Mouse (Mus musculus): ENCODE measurements around the gene Cpsf6. TPM values are rescaled to one million over a fixed set of nuclear protein-coding genes. Genes with fewer than 3 reads are reported as not detected.
"Not testable (repeated sequence)": the region's sequence is repeated elsewhere in the genome, so short reads cannot be mapped to it uniquely, and the experiment has no call there.

Gene Cpsf6
- polyA plus RNA-seq, 1 experiment: 26.9 TPM

- no peak overlapping the region for H3K27ac ChIP-seq (ENCODE audit: insufficient read depth, low read depth, low read length)
- WGBS: 4% methylated on average over 26 of the region's 27 CpGs
- no peak for TF ChIP-seq CTCF (conservative IDR thresholded peaks at IDR 0.05; ENCODE audit: insufficient read depth, insufficient read length, low read depth, low read length)
- no peak for TF ChIP-seq POLR2A (IDR thresholded peaks at IDR 0.05; ENCODE audit: low read depth, low read length)
These were observed 13.5 kb upstream of the Cpsf6 start for GRCm38 (mm10) chr10:117393196-117393890.

GRCm38 (mm10) chr10:117392832-117393195 lies 13.0 kb upstream of the Cpsf6 start:
- Histone ChIP-seq H3K27ac (ENCODE audit: insufficient read depth, low read depth, low read length) (no peak overlapping the region), H3K4me3 (ENCODE audit: insufficient read depth, low read depth, low read length) (no peak overlapping the region), H3K27me3 (replicated peaks; ENCODE audit: control insufficient read depth, insufficient read depth, low read length) (no peaks in the 10 kb centered on the region), H3K4me1 (ENCODE audit: control insufficient read depth, insufficient read depth, low read length) (no peaks in the 10 kb centered on the region), H3K36me3 (ENCODE audit: control insufficient read depth, insufficient read depth, low read length) (no peaks in the 10 kb centered on the region)
- WGBS: 18% methylated on average over 6 of the region's 6 CpGs
- TF ChIP-seq POLR2A (IDR thresholded peaks at IDR 0.05; ENCODE audit: low read depth, low read length): no peak
- DNase-seq: no peak

More at GRCm38 (mm10) chr10:117393196-117393890, 13.5 kb upstream of the Cpsf6 start:
- Histone ChIP-seq H3K27me3 (replicated peaks; ENCODE audit: control insufficient read depth, insufficient read depth, low read length) (no peaks in the 10 kb centered on the region), H3K4me1 (ENCODE audit: control insufficient read depth, insufficient read depth, low read length) (no peaks in the 10 kb centered on the region), H3K36me3 (ENCODE audit: control insufficient read depth, insufficient read depth, low read length) (no peaks in the 10 kb centered on the region), H3K4me3 (ENCODE audit: insufficient read depth, low read depth, low read length) (peak overlapping the region; percentile 45)
- peak; percentile 42 for DNase-seq

GRCm38 (mm10) chr10:117392397-117392796 lies 12.6 kb upstream of the Cpsf6 start:
- H3K36me3 ChIP-seq (ENCODE audit: control insufficient read depth, insufficient read depth, low read length); H3K27ac ChIP-seq (ENCODE audit: insufficient read depth, low read depth, low read length): not testable (repeated sequence)
- 86% methylated on average over 1 of the region's 1 CpGs for WGBS

GRCm38 (mm10) chr10:117391801-117392200 lies 12.0 kb upstream of the Cpsf6 start:
- Histone ChIP-seq H3K27me3 (replicated peaks; ENCODE audit: control insufficient read depth, insufficient read depth, low read length) (no peaks in the 10 kb centered on the region), H3K27ac (ENCODE audit: insufficient read depth, low read depth, low read length) (no peak overlapping the region), H3K4me1 (ENCODE audit: control insufficient read depth, insufficient read depth, low read length) (no peaks in the 10 kb centered on the region), H3K4me3 (ENCODE audit: insufficient read depth, low read depth, low read length) (no peak overlapping the region), H3K36me3 (ENCODE audit: control insufficient read depth, insufficient read depth, low read length) (no peaks in the 10 kb centered on the region)
- WGBS: 92% methylated on average over 2 of the region's 2 CpGs
- TF ChIP-seq CTCF (conservative IDR thresholded peaks at IDR 0.05; ENCODE audit: insufficient read depth, insufficient read length, low read depth, low read length): no peak
- no peak for DNase-seq

More at GRCm38 (mm10) chr10:117392397-117392796, 12.6 kb upstream of the Cpsf6 start:
- H3K27me3 ChIP-seq (replicated peaks; ENCODE audit: control insufficient read depth, insufficient read depth, low read length); DNase-seq; H3K4me1 ChIP-seq (ENCODE audit: control insufficient read depth, insufficient read depth, low read length); H3K4me3 ChIP-seq (ENCODE audit: insufficient read depth, low read depth, low read length): not testable (repeated sequence)

GRCm38 (mm10) chr10:117391057-117391456 lies 11.2 kb upstream of the Cpsf6 start:
- no peak overlapping the region for H3K27ac ChIP-seq (ENCODE audit: insufficient read depth, low read depth, low read length)
- H3K36me3 ChIP-seq (ENCODE audit: control insufficient read depth, insufficient read depth, low read length): no peaks in the 10 kb centered on the region
- H3K27me3 ChIP-seq (replicated peaks; ENCODE audit: control insufficient read depth, insufficient read depth, low read length): no peaks in the 10 kb centered on the region
- H3K4me3 ChIP-seq (ENCODE audit: insufficient read depth, low read depth, low read length): no peak overlapping the region
- TF ChIP-seq POLR2A (IDR thresholded peaks at IDR 0.05; ENCODE audit: low read depth, low read length): no peak
- TF ChIP-seq CTCF (conservative IDR thresholded peaks at IDR 0.05; ENCODE audit: insufficient read depth, insufficient read length, low read depth, low read length): no peak
- 38% methylated on average over 5 of the region's 5 CpGs for WGBS
- DNase-seq: no peak
- no peaks in the 10 kb centered on the region for H3K4me1 ChIP-seq (ENCODE audit: control insufficient read depth, insufficient read depth, low read length)

- 62% methylated on average over 31 of the region's 31 CpGs for WGBS
- Histone ChIP-seq H3K4me3 (ENCODE audit: insufficient read depth, low read depth, low read length) (no peak overlapping the region), H3K27ac (ENCODE audit: insufficient read depth, low read depth, low read length) (no peak overlapping the region), H3K27me3 (replicated peaks; ENCODE audit: control insufficient read depth, insufficient read depth, low read length) (no peaks in the 10 kb centered on the region), H3K36me3 (ENCODE audit: control insufficient read depth, insufficient read depth, low read length) (no peaks in the 10 kb centered on the region), H3K4me1 (ENCODE audit: control insufficient read depth, insufficient read depth, low read length) (no peaks in the 10 kb centered on the region)
- no peak for TF ChIP-seq POLR2A (IDR thresholded peaks at IDR 0.05; ENCODE audit: low read depth, low read length)
- TF ChIP-seq CTCF (conservative IDR thresholded peaks at IDR 0.05; ENCODE audit: insufficient read depth, insufficient read length, low read depth, low read length): no peak
- DNase-seq: no peak
These were observed 10.4 kb upstream of the Cpsf6 start for GRCm38 (mm10) chr10:117389904-117390875.

- DNase-seq: no peak
- no peak for TF ChIP-seq POLR2A (IDR thresholded peaks at IDR 0.05; ENCODE audit: low read depth, low read length)
- TF ChIP-seq CTCF (conservative IDR thresholded peaks at IDR 0.05; ENCODE audit: insufficient read depth, insufficient read length, low read depth, low read length): no peak
- WGBS: 97% methylated on average over 1 of the region's 1 CpGs
- H3K27me3 ChIP-seq (replicated peaks; ENCODE audit: control insufficient read depth, insufficient read depth, low read length): no peaks in the 10 kb centered on the region
- H3K4me1 ChIP-seq (ENCODE audit: control insufficient read depth, insufficient read depth, low read length): no peaks in the 10 kb centered on the region
- H3K27ac ChIP-seq (ENCODE audit: insufficient read depth, low read depth, low read length): no peak overlapping the region
- H3K36me3 ChIP-seq (ENCODE audit: control insufficient read depth, insufficient read depth, low read length): no peaks in the 10 kb centered on the region
- no peak overlapping the region for H3K4me3 ChIP-seq (ENCODE audit: insufficient read depth, low read depth, low read length)
These were observed 9.5 kb upstream of the Cpsf6 start for GRCm38 (mm10) chr10:117389371-117389740.

Measured in kidney, adult 2 months (tissue).